Mouse (Mus musculus): Measurements from ENCODE around the gene Gm21518.
"Not testable (repeated sequence)": the region's sequence is repeated elsewhere in the genome, so short reads cannot be mapped to it uniquely, and the experiment has no call there.

Gm21518 gene

GRCm38 (mm10) chrY:62190566-62190965 is at the start of gene Gm21518:
Gm21518 (plus strand) TSS chrY:62190866.
- in situ Hi-C loops (cut with MboI, MseI): not testable (repeated sequence)
